Mouse (Mus musculus) erythroid progenitor cell, adult 5-6 weeks (primary cell): ENCODE results near the gene Olfr1500. TPM values are rescaled to one million over a fixed set of nuclear protein-coding genes. Genes with fewer than 3 reads are reported as not detected.
"Not testable (repeated sequence)": the region's sequence is repeated elsewhere in the genome, so short reads cannot be mapped to it uniquely, and the experiment has no call there.

Source experiments
- ATAC-seq: replicated peaks from 2 replicates; pipeline ENCODE4 v1.8.0; 2016; ENCODE audit warnings: moderate number of reproducible peaks, mild to moderate bottlenecking, moderate TSS enrichment, inconsistent platforms; ENCODE audit not compliant: poor library complexity, low FRiP score, severe bottlenecking
- total RNA-seq, 2 experiments: library from RNA; stranded (forward) in 1 of 2; stranded (reverse) in 1 of 2; fragments of 150-400 nt in 1 of 2; fragments of 186-747, 209-891 nt in 1 of 2; gene quantifications; 2 replicates each; pipeline versions ENCODE4 v1.2.3 to v1.2.4; 2015 to 2017; ENCODE audit warnings: low replicate concordance in 2 of 2

Olfr1500 gene
- total RNA-seq (2015; ENCODE audit: low replicate concordance) (not detected in 2 replicates), total RNA-seq (2017; ENCODE audit: low replicate concordance) (not detected in 2 replicates)

DNA sequence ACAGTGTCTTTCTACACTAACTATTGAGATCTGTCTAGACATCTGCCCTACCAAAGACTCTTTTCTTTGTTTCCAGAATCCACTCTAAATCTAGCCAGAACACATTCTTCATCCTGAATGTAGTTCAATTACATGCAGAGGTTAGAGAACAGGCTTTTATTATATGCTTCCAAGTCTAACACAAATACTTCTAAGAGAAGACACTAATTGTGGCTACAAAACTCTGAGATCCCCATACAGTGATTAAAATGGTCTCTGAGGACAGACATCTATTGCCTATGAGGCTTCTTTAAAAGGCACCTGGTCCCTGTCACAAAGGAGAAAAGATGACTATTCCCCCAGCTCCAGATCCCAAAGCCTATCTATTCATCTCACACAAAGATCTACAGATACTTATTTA lies at the start of gene Olfr1500:
Olfr1500 (minus strand) TSS at position 101 of the 400 bp plus-strand sequence.
- ATAC-seq: no peak

DNA sequence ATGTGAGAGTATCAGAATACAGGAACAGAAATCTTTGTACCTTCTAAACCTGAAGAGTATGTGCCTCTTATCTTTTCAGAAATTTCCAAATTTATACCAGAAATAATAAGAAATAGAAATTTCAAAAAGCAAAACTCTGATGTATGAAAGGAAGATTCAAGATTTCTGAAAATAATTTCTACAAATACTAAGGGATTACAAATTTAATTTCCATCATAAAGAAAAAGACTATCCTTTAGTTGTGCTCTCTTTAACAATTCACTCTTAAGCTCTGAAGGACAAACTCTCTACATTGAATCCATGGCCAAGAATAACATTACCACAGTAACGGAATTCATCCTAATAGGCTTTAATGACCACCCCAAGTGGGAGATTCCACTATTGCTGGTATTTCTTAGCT lies 31.2 kb upstream of the Olfr1500 start, which contains the start of gene Olfr1502:
Olfr1502 (plus strand) TSS at position 301 of the 400 bp plus-strand sequence.
- ATAC-seq: no peak

DNA sequence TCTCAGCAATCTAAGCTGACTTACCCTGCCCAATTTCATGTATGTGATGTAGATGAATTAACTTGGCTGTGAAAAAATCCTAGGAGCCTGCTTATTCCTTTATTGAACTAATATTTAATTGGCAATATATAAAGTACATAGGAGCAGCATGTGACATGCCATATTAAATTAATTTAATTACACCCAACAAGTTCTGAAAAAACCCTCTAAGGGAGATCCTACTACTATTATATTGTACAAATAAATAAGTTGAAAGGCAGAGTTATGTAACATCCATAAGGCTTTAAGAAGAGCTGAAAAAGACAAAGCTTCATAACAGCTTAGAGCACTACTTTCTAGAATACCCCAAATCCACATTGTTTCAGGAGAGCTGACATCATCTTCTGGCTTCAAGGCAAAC lies 20.3 kb upstream of the Olfr1500 start, which contains the start of gene Olfr1501:
Olfr1501 (minus strand) TSS at position 101 of the 400 bp plus-strand sequence.
- ATAC-seq: not testable (repeated sequence)

DNA sequence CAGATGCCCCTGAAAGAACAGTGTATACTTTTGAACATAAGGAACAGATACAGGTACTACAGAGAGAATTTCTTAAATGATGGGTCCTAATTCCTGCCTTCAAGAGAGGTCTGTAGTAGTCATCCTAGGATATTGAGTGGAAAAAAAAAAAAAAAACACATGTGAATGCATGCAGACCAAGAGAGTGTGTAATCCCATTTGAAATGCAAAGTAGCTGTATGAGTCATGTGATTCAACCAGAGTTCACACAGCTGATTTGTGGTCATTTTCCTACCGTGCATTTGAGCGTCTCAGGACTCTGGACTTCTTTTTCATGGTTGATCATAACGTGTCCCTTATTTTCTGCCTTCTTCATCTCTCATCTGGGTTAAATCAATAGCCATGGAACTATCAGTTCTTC lies 1.8 kb downstream of the Olfr1500 start:
- no peak for ATAC-seq

DNA sequence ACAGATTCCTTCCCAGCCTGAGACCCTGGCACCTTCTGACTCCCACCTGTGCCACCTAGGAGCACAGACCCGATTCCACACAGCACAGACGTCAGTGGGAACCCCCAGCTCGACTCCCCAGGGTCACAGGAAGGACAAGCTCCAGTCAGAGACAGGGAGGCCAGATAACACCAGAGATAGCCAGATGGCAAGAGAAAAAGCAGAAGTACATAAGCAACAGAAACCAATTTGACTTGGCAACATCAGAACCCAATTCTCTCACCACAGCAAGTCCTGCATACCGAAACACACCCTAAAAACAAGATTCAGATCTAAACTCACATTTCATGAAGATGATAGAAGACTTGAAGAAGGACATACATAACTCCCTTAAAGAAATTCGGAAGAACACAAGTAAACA lies 9.4 kb downstream of the Olfr1500 start:
- ATAC-seq: no peak

DNA sequence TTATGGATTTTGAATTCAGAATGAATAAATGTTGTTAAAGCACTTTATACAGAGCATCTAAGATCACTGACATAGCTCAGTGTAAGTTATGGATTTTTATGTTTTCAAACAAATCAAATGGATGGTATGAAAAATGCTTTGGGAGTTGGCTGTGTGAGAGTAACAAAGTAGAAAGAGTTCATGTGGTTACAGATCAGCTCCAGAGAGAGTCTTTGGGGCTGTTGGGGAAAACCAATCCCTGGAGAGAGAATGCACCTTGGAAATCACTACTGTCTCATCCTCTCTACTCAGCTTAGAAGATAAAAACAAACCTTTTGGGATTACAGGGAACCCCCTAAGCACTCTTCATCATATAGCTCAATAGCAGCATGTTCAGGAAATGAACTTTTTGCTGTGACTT lies 10.9 kb downstream of the Olfr1500 start, which contains the start of gene Olfr1499:
Olfr1499 (minus strand) TSS at position 101 of the 400 bp plus-strand sequence.
- ATAC-seq: no peak

DNA sequence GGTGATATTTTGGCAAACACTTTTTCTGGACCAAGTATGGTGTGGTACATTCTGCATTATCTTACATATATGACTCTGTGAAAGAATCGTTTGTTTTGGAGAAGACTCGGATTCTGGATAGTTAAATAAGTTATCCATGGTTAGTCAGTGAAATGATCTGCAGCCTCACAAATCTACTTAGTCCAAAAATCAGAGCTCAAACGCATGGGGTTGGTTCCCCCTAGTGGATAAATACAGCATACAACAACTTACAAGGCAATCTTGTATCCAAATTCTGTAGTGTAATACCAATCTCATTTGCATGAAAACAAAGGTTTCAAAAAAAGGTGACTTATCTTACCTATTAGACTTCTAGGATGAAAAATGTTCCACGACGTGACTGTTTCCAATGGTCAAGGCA lies 11.5 kb downstream of the Olfr1500 start:
- no peak for ATAC-seq

DNA sequence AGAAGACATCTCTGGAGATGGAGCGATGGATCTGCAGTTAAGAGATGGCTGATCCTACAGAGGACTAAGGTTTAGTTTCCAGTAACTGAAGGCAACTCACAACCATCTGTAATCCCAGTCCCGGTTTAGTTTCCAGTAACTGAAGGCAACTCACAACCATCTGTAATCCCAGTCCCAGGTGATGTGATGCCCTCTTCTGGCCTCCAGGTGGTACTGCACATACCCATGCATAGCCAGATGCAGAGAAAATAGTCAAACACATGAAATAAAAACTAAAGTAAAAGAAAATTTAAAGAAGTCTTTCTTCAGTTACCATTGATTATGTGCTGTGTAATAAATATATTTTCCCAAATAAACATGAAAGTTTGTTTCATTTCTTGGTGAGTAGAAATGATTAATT lies 17.5 kb downstream of the Olfr1500 start:
- no peak for ATAC-seq

DNA sequence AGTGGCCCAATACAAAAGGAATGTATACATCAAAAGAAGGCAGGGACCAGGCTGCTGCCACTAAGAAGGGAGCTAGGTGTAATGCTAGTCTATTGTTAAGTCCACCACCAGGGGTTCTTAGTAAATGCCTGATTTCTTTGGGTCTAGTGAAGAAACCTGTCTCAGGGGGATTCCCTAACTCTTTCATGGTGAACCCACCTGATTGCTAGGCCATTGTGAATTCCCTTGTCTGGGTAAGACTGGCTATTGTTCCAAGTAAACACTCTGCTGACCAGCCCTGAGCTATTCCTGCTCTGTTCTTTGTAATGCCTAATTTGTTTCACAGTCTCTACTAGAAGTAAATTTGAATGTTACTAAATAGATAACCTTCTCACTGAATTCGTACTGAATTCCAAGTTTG lies 24.8 kb downstream of the Olfr1500 start:
- not testable (repeated sequence) for ATAC-seq

DNA sequence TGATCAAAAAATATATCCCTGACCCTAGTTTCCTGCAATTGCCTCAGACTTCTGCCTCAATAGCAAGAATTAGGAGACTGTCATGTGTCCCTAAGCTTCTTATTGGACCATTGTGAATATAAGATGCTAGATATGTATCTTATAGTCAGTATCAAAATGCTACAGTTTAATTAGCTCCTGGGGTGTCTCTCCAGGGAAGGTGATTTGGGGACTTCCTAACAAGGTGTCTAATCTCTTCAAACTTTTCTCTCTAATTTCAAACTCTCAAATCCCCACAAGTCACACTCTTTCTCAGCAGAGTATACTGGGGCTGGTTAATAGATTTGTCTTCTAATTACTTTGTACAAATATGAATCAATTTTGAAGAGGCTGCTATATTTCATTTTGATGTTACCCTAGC lies 32.2 kb downstream of the Olfr1500 start, which contains the start of gene Olfr1497:
Olfr1497 (minus strand) TSS at position 101 of the 400 bp plus-strand sequence.
- ATAC-seq: no peak

DNA sequence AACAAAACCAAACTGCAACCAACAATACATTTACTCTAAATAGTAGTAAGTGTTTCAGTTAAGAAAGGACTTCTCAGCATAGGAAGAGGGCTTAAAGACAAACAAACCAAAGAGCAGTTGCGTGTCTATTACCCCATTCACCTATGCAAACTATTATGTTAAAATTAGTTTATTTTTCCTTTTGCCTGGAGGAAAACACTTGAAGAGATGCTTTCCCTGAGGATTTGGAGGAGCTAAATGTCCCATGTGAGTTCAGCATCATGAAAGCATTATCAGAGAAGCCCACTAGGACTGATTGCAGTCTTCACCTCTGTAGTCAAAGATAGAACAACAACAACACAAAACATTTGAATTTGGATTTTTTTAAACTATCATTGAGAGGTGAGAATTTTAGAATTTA lies 52.7 kb downstream of the Olfr1500 start, which contains the start of gene Olfr1496:
Olfr1496 (plus strand) TSS at position 301 of the 400 bp plus-strand sequence.
- no peak for ATAC-seq

Other genes with a start within 250 kb of the Olfr1500 start
- not detected in 2 replicates for gene Olfr1484, start 247.0 kb downstream of the Olfr1500 start, total RNA-seq (2015; ENCODE audit: low replicate concordance)
- 0.39 TPM in 1 of 2 replicates, not detected in the other for gene Olfr1484, start 247.0 kb downstream of the Olfr1500 start, total RNA-seq (2017; ENCODE audit: low replicate concordance)
- gene Olfr1487, start 213.1 kb downstream of the Olfr1500 start, total RNA-seq (2015; ENCODE audit: low replicate concordance): not detected in 2 replicates
- gene Olfr1487, start 213.1 kb downstream of the Olfr1500 start, total RNA-seq (2017; ENCODE audit: low replicate concordance): not detected in 2 replicates
- not detected in 2 replicates for gene Olfr1489, start 198.9 kb downstream of the Olfr1500 start, total RNA-seq (2015; ENCODE audit: low replicate concordance)
- gene Olfr1489, start 198.9 kb downstream of the Olfr1500 start, total RNA-seq (2017; ENCODE audit: low replicate concordance): not detected in 2 replicates
- gene Olfr1490, start 179.4 kb downstream of the Olfr1500 start, total RNA-seq (2015; ENCODE audit: low replicate concordance): not detected in 2 replicates
- not detected in 2 replicates for gene Olfr1490, start 179.4 kb downstream of the Olfr1500 start, total RNA-seq (2017; ENCODE audit: low replicate concordance)
- not detected in 2 replicates for gene Olfr1491, start 133.2 kb downstream of the Olfr1500 start, total RNA-seq (2015; ENCODE audit: low replicate concordance)
- not detected in 2 replicates for gene Olfr1491, start 133.2 kb downstream of the Olfr1500 start, total RNA-seq (2017; ENCODE audit: low replicate concordance)
- gene Olfr1493-ps1, start 107.2 kb downstream of the Olfr1500 start, total RNA-seq (2015; ENCODE audit: low replicate concordance): not detected in 2 replicates
- gene Olfr1493-ps1, start 107.2 kb downstream of the Olfr1500 start, total RNA-seq (2017; ENCODE audit: low replicate concordance): not detected in 2 replicates
- gene Olfr1494, start 90.8 kb downstream of the Olfr1500 start, total RNA-seq (2015; ENCODE audit: low replicate concordance): not detected in 2 replicates
- gene Olfr1494, start 90.8 kb downstream of the Olfr1500 start, total RNA-seq (2017; ENCODE audit: low replicate concordance): not detected in 2 replicates
- gene Olfr1495, start 65.9 kb downstream of the Olfr1500 start, total RNA-seq (2015; ENCODE audit: low replicate concordance): not detected in 2 replicates
- gene Olfr1495, start 65.9 kb downstream of the Olfr1500 start, total RNA-seq (2017; ENCODE audit: low replicate concordance): not detected in 2 replicates
- gene Olfr1496, start 52.6 kb downstream of the Olfr1500 start, total RNA-seq (2015; ENCODE audit: low replicate concordance): not detected in 2 replicates
- gene Olfr1496, start 52.6 kb downstream of the Olfr1500 start, total RNA-seq (2017; ENCODE audit: low replicate concordance): not detected in 2 replicates
- not detected in 2 replicates for gene Olfr1497, start 32.3 kb downstream of the Olfr1500 start, total RNA-seq (2015; ENCODE audit: low replicate concordance)
- gene Olfr1497, start 32.3 kb downstream of the Olfr1500 start, total RNA-seq (2017; ENCODE audit: low replicate concordance): not detected in 2 replicates
- not detected in 2 replicates for gene Olfr1499, start 11.0 kb downstream of the Olfr1500 start, total RNA-seq (2015; ENCODE audit: low replicate concordance)
- not detected in 2 replicates for gene Olfr1499, start 11.0 kb downstream of the Olfr1500 start, total RNA-seq (2017; ENCODE audit: low replicate concordance)
- gene Olfr1501, start 20.2 kb upstream of the Olfr1500 start, total RNA-seq (2015; ENCODE audit: low replicate concordance): not detected in 2 replicates
- not detected in 2 replicates for gene Olfr1501, start 20.2 kb upstream of the Olfr1500 start, total RNA-seq (2017; ENCODE audit: low replicate concordance)
- not detected in 2 replicates for gene Olfr1502, start 31.3 kb upstream of the Olfr1500 start, total RNA-seq (2015; ENCODE audit: low replicate concordance)
- gene Olfr1502, start 31.3 kb upstream of the Olfr1500 start, total RNA-seq (2017; ENCODE audit: low replicate concordance): not detected in 2 replicates
- not detected in 2 replicates for gene Olfr1504, start 67.4 kb upstream of the Olfr1500 start, total RNA-seq (2015; ENCODE audit: low replicate concordance)
- gene Olfr1504, start 67.4 kb upstream of the Olfr1500 start, total RNA-seq (2017; ENCODE audit: low replicate concordance): not detected in 2 replicates
- gene Olfr1505, start 83.0 kb upstream of the Olfr1500 start, total RNA-seq (2015; ENCODE audit: low replicate concordance): not detected in 2 replicates
- not detected in 2 replicates for gene Olfr1505, start 83.0 kb upstream of the Olfr1500 start, total RNA-seq (2017; ENCODE audit: low replicate concordance)